Mouse (Mus musculus): ENCODE data around the gene Efcab6. TPM values are rescaled to one million over a fixed set of nuclear protein-coding genes. Genes with fewer than 3 reads are reported as not detected.

Gene Efcab6
- polyA plus RNA-seq, 1 experiment from 2014 or later: not detected

GRCm38 (mm10) chr15:83978865-83979264, 86.3 kb downstream of the Efcab6 start:
- H3K36me3 ChIP-seq (replicated peaks; ENCODE audit: insufficient read depth, low read length): no peaks in the 10 kb centered on the region
- no peak overlapping the region for H3K4me2 ChIP-seq (ENCODE audit: low read depth, low read length)
- H3K27ac ChIP-seq (ENCODE audit: low read depth): no peak overlapping the region
- 40% methylated on average over 6 of the region's 6 CpGs for WGBS (ENCODE audit: insufficient replicate concordance)
- H3K9me3 ChIP-seq (ENCODE audit: low read length): no peaks in the 10 kb centered on the region
- H3K4me1 ChIP-seq (ENCODE audit: insufficient read depth): no peaks in the 10 kb centered on the region
- no peak for TF ChIP-seq CTCF (IDR thresholded peaks at IDR 0.05; ENCODE audit: low read depth)
- TF ChIP-seq EP300 (IDR thresholded peaks at IDR 0.05; ENCODE audit: low read depth): no peak
- ATAC-seq (no peak), DNase-seq (no peak)
- no peak overlapping the region for H3K9ac ChIP-seq (replicated peaks)
- H3K4me3 ChIP-seq (ENCODE audit: low read depth, low read length): no peak overlapping the region
- no peaks in the 10 kb centered on the region for H3K27me3 ChIP-seq (ENCODE audit: insufficient read depth, low read length)

GRCm38 (mm10) chr15:83977108-83977507, 88.1 kb downstream of the Efcab6 start:
- H3K27ac ChIP-seq (ENCODE audit: low read depth): no peak overlapping the region
- H3K27me3 ChIP-seq (ENCODE audit: insufficient read depth, low read length): no peaks in the 10 kb centered on the region
- TF ChIP-seq CTCF (IDR thresholded peaks at IDR 0.05; ENCODE audit: low read depth): no peak
- TF ChIP-seq EP300 (IDR thresholded peaks at IDR 0.05; ENCODE audit: low read depth): no peak
- no peak for ATAC-seq
- no peak overlapping the region for H3K4me2 ChIP-seq (ENCODE audit: low read depth, low read length)
- H3K9ac ChIP-seq (replicated peaks): no peak overlapping the region
- H3K4me1 ChIP-seq (ENCODE audit: insufficient read depth): no peaks in the 10 kb centered on the region
- no peak for DNase-seq
- 20% methylated on average over 5 of the region's 5 CpGs for WGBS (ENCODE audit: insufficient replicate concordance)
- H3K9me3 ChIP-seq (ENCODE audit: low read length): no peaks in the 10 kb centered on the region
- no peak overlapping the region for H3K4me3 ChIP-seq (ENCODE audit: low read depth, low read length)
- no peaks in the 10 kb centered on the region for H3K36me3 ChIP-seq (replicated peaks; ENCODE audit: insufficient read depth, low read length)

- no peak for DNase-seq
- no peaks in the 10 kb centered on the region for H3K9me3 ChIP-seq (ENCODE audit: low read length)
- WGBS (ENCODE audit: insufficient replicate concordance): 69% methylated on average over 9 of the region's 9 CpGs
Measured at GRCm38 (mm10) chr15:83972206-83972605, 93.0 kb downstream of the Efcab6 start.

GRCm38 (mm10) chr15:83967802-83968201, 97.4 kb downstream of the Efcab6 start:
- no peak for DNase-seq
- no peak overlapping the region for H3K4me2 ChIP-seq (ENCODE audit: low read depth, low read length)
- H3K9me3 ChIP-seq (ENCODE audit: low read length): no peaks in the 10 kb centered on the region
- no peak overlapping the region for H3K9ac ChIP-seq (replicated peaks)
- ATAC-seq: no peak
- no peaks in the 10 kb centered on the region for H3K36me3 ChIP-seq (replicated peaks; ENCODE audit: insufficient read depth, low read length)
- H3K4me1 ChIP-seq (ENCODE audit: insufficient read depth): no peaks in the 10 kb centered on the region
- no peak for TF ChIP-seq EP300 (IDR thresholded peaks at IDR 0.05; ENCODE audit: low read depth)
- TF ChIP-seq CTCF (IDR thresholded peaks at IDR 0.05; ENCODE audit: low read depth): no peak
- H3K27ac ChIP-seq (ENCODE audit: low read depth): no peak overlapping the region
- no peaks in the 10 kb centered on the region for H3K27me3 ChIP-seq (ENCODE audit: insufficient read depth, low read length)
- H3K4me3 ChIP-seq (ENCODE audit: low read depth, low read length): no peak overlapping the region
- WGBS (ENCODE audit: insufficient replicate concordance): 79% methylated on average over 12 of the region's 12 CpGs

More at GRCm38 (mm10) chr15:83972206-83972605, 93.0 kb downstream of the Efcab6 start:
- Histone ChIP-seq H3K4me2 (ENCODE audit: low read depth, low read length) (no peak overlapping the region), H3K27ac (ENCODE audit: low read depth) (no peak overlapping the region), H3K4me1 (ENCODE audit: insufficient read depth) (no peaks in the 10 kb centered on the region), H3K9ac (replicated peaks) (no peak overlapping the region), H3K4me3 (ENCODE audit: low read depth, low read length) (no peak overlapping the region), H3K36me3 (replicated peaks; ENCODE audit: insufficient read depth, low read length) (no peaks in the 10 kb centered on the region), H3K27me3 (ENCODE audit: insufficient read depth, low read length) (no peaks in the 10 kb centered on the region)
- no peak for ATAC-seq
- no peak for TF ChIP-seq EP300 (IDR thresholded peaks at IDR 0.05; ENCODE audit: low read depth)
- TF ChIP-seq CTCF (IDR thresholded peaks at IDR 0.05; ENCODE audit: low read depth): no peak

GRCm38 (mm10) chr15:83965126-83965525, 100.1 kb downstream of the Efcab6 start:
- WGBS (ENCODE audit: insufficient replicate concordance): 67% methylated on average over 8 of the region's 8 CpGs
- no peaks in the 10 kb centered on the region for H3K4me1 ChIP-seq (ENCODE audit: insufficient read depth)
- H3K4me3 ChIP-seq (ENCODE audit: low read depth, low read length): no peak overlapping the region
- no peak overlapping the region for H3K27ac ChIP-seq (ENCODE audit: low read depth)
- no peak overlapping the region for H3K9ac ChIP-seq (replicated peaks)
- TF ChIP-seq CTCF (IDR thresholded peaks at IDR 0.05; ENCODE audit: low read depth) (no peak), EP300 (IDR thresholded peaks at IDR 0.05; ENCODE audit: low read depth) (no peak)
- ATAC-seq (no peak), DNase-seq (no peak)
- H3K9me3 ChIP-seq (ENCODE audit: low read length): no peaks in the 10 kb centered on the region
- H3K36me3 ChIP-seq (replicated peaks; ENCODE audit: insufficient read depth, low read length): no peaks in the 10 kb centered on the region
- H3K27me3 ChIP-seq (ENCODE audit: insufficient read depth, low read length): no peaks in the 10 kb centered on the region
- H3K4me2 ChIP-seq (ENCODE audit: low read depth, low read length): no peak overlapping the region

GRCm38 (mm10) chr15:83958376-83958775, 106.8 kb downstream of the Efcab6 start:
- no peak overlapping the region for H3K4me2 ChIP-seq (ENCODE audit: low read depth, low read length)
- no peak for TF ChIP-seq EP300 (IDR thresholded peaks at IDR 0.05; ENCODE audit: low read depth)
- TF ChIP-seq CTCF (IDR thresholded peaks at IDR 0.05; ENCODE audit: low read depth): no peak

GRCm38 (mm10) chr15:83956996-83957395, 108.2 kb downstream of the Efcab6 start:
- no peak overlapping the region for H3K4me3 ChIP-seq (ENCODE audit: low read depth, low read length)
- TF ChIP-seq EP300 (IDR thresholded peaks at IDR 0.05; ENCODE audit: low read depth): no peak
- no peak for TF ChIP-seq CTCF (IDR thresholded peaks at IDR 0.05; ENCODE audit: low read depth)
- H3K9ac ChIP-seq (replicated peaks): no peak overlapping the region
- H3K36me3 ChIP-seq (replicated peaks; ENCODE audit: insufficient read depth, low read length): no peaks in the 10 kb centered on the region
- no peaks in the 10 kb centered on the region for H3K27me3 ChIP-seq (ENCODE audit: insufficient read depth, low read length)
- H3K9me3 ChIP-seq (ENCODE audit: low read length): no peaks in the 10 kb centered on the region
- 81% methylated on average over 7 of the region's 7 CpGs for WGBS (ENCODE audit: insufficient replicate concordance)
- DNase-seq (no peak), ATAC-seq (no peak)
- no peak overlapping the region for H3K27ac ChIP-seq (ENCODE audit: low read depth)
- H3K4me2 ChIP-seq (ENCODE audit: low read depth, low read length): no peak overlapping the region
- H3K4me1 ChIP-seq (ENCODE audit: insufficient read depth): no peaks in the 10 kb centered on the region

More at GRCm38 (mm10) chr15:83958376-83958775, 106.8 kb downstream of the Efcab6 start:
- no peaks in the 10 kb centered on the region for H3K9me3 ChIP-seq (ENCODE audit: low read length)
- no peak overlapping the region for H3K27ac ChIP-seq (ENCODE audit: low read depth)
- no peak for DNase-seq
- H3K4me3 ChIP-seq (ENCODE audit: low read depth, low read length): no peak overlapping the region
- WGBS (ENCODE audit: insufficient replicate concordance): 52% methylated on average over 3 of the region's 3 CpGs
- no peaks in the 10 kb centered on the region for H3K4me1 ChIP-seq (ENCODE audit: insufficient read depth)
- no peak overlapping the region for H3K9ac ChIP-seq (replicated peaks)
- ATAC-seq: no peak
- H3K27me3 ChIP-seq (ENCODE audit: insufficient read depth, low read length): no peaks in the 10 kb centered on the region
- H3K36me3 ChIP-seq (replicated peaks; ENCODE audit: insufficient read depth, low read length): no peaks in the 10 kb centered on the region

Data from liver, postnatal 0 days (tissue).